Mouse (Mus musculus) c-Kit-negative CD71-positive TER-119-positive erythroid progenitor cells, embryonic 14.5 days (primary cell): ENCODE results near the gene Utp4.
"Not testable (repeated sequence)": the region's sequence is repeated elsewhere in the genome, so short reads cannot be mapped to it uniquely, and the experiment has no call there.

Experiments used
- DNase-seq: peaks from one replicate; pipeline ENCODE4 v3.0.0-alpha.2; 2013; ENCODE audit warnings: low read depth, low spot score

Utp4 gene

DNA sequence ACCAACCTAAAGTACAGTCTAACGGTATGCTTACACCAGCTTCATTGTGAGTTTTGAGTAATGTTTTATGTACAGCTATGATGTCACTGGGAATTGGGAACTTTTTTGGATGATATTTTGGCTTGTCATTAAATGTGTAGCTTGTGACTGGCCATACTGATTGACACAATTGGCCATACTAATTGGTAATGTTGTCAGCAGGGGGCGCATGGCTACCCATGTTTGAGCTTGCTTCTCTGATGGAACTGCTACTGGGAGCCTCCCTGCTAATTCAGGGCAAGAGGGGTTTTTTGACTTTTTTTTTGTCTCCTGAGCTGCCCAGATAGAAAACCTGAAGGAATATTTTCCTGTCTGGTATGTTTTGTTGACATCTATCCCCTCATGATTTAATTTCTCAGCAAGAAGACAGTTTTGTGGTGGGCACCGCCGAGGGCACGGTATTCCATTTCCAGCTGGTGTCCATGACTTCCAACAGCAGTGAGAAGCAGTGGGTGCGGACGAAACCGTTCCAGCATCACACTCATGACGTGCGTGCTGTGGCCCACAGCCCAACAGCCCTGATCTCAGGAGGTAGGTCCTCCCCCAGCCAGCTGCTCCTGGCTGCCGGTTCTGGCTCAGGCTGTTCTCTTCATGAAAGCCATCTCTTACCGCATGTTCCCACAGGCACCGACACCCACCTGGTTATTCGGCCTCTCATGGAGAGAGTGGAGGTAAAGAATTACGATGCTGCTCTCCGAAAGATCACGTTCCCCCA lies 12.5 kb downstream of the Utp4 start:
- DNase-seq = no peak

DNA sequence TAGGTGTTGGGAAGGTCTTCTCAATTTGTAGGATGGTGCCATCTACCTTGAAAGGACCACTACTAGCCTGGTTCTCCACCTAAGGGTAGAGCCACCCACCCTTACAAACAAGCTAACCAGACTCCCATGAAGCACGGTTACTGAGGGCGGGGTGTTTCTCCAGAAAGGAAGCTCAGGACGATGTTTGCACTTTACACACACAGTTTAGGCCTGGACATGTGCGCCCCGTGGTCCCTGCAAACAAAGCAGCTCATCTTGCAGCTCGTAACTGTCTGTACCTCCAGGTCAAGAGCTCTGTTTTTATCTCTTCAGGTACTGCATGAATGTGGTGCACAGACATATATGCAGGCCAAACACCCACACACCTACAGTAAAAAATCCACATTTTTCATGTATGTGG lies 13.2 kb downstream of the Utp4 start:
- no peak for DNase-seq

DNA sequence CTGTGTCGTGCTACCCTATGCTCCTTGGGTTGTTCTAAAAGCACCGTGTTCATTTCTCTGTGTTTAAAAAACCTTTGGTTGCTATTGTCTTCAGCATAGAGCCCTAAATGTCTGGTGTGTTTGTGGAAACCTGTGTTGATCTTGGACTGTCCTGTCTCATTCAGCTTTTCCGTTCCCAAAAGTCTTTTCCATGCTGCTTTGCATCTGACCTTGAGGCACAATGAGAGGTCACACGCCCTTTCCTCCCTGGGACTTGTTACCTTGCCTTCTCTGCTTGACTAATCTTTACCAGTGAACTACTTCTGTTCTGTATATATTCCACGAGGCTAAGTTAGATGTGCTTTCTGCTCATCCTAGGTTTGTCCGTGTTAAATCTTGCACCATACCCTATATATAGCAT lies 14.0 kb downstream of the Utp4 start:
- DNase-seq = no peak

DNA sequence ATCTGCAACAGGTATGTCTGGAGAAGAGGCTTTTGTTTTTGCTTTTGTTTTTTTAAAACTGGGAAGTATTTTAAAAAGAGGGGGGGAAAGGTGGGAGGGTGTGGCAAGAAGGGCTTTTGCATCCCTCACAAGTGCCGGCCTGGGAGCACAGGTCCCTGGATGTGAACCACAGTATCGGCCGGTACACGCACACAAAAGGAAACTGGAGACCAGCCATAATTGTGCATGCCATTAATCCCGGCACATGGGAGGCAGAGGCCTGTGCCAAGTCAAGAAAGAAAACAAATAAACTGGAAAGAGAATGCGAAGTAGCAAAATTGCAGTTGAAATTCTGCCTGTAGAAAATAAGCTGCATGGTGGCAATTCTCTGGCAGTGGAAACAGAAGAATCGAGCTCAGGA lies 14.9 kb downstream of the Utp4 start:
- no peak for DNase-seq

DNA sequence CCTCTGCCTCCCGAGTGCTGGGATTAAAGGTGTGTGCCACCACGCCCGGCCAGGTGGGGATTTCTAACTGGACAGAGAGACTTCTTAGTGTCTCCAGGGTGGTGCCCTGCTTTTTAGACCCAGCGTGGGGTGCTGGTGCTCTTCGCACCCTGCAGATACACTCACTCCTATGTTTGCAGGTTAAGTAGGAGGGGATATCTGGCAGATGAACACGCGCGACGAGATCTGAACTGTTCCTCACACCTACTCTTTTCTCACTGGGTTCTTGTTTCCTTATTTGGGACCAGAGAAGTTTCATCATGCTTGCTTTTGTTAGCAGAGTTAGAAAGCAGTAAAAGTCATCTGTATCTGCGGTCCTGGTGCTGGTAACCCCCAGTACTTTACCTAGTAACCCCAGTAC lies 20.2 kb downstream of the Utp4 start:
- DNase-seq = no peak

DNA sequence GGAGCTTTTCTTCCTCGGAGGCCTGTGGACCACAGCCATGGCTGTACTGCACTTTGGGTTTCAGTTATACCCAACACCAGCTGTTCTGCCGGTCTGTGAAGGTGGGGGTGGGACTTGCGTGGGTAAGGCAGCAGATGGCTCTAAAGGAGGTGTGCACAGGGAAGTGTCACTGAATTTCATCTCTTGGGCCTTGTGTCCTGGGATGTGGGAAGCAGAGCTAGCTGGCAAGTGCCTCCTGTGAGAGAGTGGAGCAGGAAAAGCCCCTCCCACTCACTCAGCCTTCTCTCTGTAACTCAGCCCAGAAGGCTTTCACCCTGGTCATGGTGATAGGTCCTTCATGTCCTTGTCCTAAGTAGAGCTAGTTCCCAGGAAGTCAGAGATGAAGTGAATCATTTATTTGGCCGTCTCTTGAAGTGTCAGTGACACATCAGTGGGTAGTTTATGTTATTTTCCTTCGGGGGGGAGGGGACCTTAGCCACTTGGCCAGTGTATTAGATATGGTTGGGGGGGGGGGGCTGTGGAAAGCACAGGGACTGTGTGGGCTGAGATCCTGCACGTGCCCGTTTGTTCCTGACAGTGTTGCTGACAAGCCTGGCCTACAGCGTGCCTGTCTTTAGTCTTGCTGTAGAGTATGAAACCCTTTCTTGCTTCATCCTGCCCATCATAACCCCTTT lies 26.4 kb downstream of the Utp4 start:
- DNase-seq = no peak

DNA sequence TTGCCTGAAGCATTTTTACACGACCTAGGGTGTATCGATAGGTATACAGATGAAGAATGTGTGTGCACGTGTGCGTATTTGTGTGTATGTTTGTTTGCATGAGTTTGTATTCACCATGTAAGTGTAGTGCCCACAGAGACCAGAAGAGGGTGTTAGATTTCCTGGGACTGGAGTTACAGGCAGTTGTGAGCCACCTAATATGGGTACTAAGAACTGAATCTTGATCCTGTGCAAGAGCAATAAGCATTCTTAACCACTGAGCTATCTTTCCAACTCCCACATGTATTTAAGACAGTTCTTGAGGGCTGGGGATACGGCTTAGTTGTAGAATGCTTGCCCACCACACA lies 26.9 kb downstream of the Utp4 start:
- DNase-seq = no peak

DNA sequence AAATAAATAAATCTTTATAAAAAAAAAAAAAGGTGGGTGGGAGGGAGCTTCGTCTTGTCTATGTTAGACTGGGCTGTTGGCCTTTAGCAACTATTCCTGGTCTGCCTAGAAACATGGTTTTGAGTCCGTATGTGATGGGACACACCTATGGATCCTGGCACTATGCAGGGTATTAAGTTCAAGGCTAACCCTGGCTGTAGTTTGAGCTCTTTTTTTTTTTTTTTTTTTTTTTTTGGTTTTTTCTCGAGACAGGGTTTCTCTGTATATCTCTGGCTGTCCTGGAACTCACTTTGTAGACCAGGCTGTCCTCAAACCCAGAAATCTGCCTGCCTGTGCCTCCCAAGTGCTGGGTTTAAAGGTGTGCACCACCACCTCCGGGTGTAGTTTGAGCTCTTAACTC lies 30.6 kb downstream of the Utp4 start:
- no peak for DNase-seq

DNA sequence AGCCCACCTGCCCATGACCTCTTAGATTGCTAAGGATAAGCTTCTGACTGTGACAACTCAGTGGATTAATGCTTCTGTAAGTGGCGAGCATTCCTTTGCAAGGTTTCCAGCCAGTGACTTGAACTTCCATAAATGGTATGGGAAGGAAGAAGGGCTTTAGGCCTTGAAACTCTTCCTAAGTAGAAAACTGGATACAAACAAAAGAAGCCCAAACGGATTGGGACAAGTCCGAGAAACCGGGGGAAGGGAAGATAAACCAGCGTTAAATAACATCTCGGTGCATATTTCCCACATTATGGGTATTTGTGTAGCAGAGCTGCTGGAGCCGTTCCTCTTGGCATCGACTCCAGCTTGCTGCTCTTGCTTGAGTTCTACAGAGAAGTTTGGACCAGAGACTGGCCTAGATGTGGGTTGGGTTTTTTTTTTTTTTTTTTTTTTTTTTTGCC lies 31.5 kb downstream of the Utp4 start:
- DNase-seq = no peak

DNA sequence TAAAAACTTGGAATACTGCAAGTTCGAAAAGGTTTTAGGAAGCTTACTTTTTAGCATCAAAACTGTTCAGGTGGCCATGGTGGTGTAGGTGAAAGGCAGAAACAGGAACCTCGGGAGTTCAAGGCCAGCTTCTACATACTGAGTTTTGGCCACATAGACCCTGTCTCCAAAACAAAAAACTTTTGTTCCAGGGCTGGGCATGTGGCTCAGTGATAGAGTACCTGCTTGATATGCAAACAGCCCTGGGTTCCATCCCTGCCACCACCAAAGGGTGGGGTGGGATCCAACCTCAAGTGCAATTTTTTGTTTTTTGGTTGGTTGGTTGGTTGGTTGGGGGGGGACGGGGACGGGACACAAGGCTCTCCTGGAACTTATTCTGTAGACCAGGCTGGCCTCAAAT lies 32.0 kb downstream of the Utp4 start:
- no peak for DNase-seq

DNA sequence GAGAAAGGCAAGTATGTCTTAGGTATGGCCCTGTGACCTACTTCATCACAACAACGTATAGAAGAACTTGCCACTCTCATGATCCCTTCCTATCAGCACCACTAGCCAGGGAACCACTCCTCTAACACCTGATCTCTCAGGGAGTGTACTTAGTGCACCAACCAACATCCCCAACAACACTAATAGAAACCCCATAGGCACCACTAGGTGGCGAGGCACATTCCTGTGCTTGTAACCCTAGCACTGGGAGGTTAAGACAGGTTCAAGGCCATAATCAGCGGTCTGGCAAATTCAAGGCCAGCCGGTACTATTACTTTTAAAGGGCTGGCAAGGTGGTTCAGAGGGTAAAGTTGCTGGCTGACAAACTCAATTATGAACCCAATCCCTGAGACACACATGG lies 33.8 kb downstream of the Utp4 start:
- no peak for DNase-seq

DNA sequence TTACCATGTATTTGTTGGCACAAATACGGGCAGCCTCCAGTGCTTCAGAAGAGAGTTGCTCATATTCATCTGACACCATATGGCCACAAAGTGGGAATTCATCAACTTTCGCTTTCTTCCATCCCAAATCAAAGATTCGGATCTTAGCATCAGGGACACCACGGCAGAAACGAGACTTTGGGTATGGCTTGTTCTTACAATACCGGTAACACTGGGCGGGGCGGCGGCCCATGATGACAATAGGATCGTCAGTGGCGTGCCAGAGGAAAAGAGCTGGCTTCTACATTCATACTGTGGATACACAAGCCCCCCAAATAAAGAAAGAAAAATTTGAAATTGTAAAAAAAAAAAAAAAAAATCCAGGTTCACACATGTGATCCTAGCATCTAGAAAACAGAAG lies 34.7 kb downstream of the Utp4 start:
- DNase-seq = not testable (repeated sequence)

DNA sequence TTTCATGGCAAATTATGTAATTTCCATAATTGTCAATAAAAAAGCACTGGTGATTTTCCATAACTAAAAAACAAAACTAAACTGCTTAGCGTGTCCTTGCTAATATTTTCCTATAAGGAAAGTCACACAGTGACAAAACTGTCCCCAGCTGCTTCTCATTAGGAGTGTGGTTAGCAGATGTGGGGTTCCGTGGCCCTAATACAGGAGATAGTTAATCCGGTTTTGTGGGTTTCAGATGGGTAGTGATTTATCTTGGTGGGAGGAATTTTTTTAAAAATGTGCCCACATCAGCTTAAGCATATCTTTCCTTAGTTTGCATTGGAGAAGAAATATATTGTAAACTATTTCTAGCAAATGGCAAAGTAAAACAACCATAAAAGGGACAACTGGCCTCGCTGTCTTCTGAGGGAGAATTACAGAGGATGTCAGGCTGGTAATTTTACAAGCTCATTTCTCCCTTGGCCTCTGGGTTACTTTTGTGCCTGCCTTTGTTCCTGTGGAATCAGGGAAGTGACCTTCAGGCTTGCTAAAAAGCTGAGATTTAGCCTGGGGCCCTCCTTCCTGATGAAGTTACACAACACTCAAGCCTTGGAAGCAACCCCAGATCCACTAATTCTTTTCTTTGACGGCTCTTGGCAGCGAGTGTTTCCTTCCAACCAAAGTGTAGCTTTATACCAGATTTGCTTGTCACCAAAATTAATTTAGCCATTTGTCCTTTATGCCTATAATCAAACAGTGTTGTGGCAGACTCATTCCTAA lies 35.9 kb downstream of the Utp4 start:
- no peak for DNase-seq

DNA sequence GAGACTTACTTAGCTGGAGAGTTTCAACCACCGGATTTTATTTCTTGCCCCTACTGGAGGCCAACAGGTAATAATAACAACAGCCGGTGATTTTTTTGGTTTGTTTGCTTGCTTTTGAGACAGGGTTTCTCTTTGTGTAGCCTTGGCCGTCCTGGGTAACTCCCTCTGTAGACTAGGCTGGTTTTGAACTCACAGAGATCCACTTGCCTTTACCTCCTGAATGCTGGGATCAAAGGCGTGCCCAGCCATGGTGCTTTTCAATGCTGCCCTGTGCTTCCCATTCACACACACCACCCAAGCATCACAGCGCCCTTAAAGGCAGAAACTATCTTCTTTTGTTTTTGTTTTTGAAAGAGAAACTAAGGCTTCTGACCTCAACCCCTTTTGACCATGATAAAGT lies 36.5 kb downstream of the Utp4 start:
- DNase-seq = no peak

DNA sequence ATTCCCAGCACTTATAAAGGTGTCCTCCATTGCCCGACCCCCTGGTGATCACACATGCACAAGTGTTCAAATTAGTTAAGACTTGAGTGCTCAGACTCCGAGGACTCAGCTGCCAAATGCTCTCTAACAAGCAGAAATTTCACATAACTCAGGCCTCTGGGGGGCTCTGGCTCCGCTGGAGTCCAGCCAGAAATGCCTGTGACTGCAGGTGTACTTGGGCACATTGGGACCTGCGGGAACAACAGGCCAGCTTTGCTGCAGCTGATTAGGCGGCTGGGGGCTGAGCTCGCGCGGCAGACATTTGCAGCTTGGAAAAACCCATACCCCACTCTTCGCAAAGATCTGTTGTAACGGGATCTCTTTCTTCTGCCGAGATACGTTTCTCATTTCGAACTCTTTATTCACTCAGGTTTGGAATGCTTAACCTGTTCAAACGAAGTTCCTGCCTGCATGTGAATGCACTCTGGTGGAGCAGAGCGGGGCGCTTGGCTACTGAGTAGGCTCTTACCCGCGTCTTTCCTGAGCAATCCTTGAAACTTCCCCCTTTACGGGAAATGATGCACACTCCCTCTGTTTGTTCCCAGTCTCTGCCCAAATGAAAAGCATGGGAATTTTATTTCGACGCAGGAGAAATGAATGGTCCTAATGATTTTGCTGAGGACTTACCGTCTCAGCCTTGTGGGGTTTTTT lies 39.1 kb downstream of the Utp4 start:
- DNase-seq = no peak

DNA sequence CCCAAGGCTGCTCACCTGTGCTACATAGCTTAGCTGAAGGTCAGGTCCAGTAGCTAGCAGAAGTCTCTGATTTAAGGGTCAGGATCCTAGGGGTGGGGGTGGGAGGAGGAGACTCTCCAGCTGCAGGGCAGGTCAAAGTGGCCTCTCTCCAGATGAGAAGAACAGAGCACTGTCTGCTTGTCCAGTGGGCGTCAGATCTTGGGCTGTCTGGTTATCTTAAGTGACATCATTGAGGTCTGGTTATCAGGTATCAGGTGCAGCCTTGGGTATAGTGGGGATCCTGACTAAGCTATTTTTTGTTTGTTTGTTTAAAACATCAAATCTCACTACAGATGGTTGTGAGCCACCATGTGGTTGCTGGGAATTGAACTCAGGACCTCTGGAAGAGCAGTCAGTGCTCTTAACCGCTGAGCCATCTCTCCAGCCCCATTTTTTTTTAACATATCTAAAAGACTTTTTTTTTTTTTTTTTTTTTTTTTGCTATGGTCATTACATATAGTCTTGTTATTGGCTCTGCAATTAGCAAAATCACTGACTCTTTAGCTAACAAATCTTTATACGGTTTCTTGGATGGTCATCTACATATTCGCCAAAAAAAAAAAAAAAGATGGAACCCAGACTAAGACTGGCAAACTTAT lies 40.2 kb downstream of the Utp4 start:
- no peak for DNase-seq

DNA sequence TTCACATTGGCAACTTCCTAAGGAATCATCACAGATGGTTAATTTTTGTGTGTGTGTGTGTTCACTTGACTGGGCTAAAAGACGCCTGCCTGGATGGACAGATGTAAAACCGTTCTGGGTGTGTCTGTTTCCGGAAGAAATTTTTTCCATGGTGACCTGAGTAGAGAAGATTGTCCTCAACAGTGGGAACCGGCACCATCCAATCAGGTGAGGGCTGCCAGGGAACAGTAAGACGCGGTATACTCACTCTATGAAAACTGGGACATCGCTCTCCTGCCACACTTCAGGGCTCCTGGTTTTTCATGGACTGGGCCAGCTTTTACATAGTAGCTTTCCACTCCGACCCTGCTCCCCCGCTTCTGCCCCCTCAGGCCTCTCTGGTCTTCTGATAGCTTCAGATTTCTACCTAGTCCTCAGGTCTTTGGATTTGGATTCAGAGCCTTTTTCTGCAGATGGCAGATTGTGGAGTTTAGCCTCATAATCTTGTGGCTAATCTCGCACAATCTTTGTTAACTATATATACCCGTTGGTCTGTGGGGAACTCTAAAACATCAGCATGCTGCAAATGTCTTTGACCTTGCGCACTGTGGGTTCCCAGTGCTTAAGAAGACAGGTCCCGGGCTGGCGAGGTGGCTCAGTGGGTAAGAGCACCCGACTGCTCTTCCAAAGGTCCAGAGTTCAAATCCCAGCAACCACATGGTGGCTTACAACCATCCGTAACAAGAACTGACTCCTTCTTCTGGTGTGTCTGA lies 41.0 kb downstream of the Utp4 start:
- DNase-seq = no peak

DNA sequence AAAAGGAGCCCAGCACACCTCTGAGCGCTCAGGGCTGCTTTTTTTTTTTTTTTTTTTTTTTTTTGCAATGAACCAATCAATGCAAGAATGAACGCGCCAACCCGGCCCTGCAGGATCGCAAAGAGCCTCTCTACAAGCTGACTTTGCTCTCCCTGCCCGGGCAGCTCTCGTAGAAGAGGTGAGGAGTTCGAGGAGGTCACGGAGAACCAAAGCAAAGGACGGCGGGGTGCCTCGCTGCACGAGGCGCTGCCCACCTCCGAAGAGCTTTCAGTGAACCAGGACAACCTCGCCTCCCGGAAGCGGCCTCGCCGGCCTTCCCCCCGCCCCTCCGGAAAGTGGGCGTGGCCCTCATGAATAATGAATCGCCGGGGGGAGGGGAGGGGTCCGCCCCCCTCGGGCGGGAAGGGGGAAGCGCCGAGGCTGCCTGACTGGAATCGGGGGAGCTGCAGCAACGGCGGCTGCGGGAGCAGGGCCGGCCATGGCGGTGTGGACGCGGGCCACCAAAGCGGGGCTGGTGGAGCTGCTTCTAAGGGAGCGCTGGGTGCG lies 42.0 kb downstream of the Utp4 start, which contains the start of gene Sntb2:
TSS of gene Sntb2 (plus strand) at position 427 of the 546 bp plus-strand sequence.
- peak; percentile 6 for DNase-seq

DNA sequence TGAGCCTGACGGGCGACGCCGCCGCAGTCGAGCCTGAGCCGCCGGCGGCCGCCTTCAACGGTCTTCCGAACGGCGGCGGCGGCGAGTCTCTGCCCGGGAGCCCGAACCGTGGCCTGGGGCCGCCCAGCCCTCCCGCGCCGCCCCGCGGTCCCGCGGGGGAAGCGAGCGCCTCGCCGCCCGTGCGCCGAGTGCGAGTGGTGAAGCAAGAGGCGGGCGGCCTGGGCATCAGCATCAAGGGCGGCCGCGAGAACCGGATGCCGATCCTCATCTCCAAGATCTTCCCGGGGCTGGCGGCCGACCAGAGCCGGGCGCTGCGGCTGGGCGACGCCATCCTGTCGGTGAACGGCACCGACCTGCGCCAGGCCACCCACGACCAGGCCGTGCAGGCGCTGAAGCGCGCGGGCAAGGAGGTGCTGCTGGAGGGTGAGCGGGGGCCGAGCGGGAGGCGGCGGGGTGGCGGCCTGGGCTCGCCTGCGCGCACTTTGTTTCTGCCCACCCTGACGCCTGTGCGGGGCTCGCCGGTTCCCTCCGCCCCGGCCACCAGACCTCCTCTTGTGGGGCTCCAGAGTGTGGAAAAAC lies 42.6 kb downstream of the Utp4 start:
- DNase-seq = no peak

DNA sequence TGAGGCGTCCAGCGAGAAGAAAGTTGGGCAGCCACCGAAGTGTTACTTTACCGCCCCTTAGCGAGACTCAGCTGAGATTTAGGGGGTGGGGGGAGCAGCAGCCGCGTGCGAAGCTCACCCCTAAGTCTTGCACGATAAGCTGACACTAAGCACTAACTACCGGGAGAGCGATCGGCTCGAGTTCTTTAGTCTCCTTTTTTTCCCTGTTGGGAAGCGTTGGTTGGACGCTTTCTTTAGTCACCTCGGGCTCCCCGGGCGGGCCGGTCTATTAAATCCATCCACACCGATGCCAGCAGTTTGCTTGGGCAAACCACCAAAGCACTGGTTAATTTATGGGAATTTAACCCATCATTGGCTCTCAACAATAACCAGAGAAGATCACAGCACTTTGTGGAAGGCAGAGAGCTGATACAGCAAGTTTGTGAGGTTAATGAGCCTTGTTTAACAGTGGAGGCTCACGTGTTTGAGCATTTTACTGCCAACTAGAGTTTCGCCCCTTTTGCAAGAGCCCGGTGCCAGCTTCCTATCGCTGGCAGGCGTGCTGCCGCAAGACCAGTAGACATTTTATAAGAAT lies 43.1 kb downstream of the Utp4 start:
- no peak for DNase-seq
